Mouse (Mus musculus) cerebellum, postnatal 4 days (tissue): ENCODE data around the gene Wnt10b.
"Not testable (repeated sequence)": the region's sequence is repeated elsewhere in the genome, so short reads cannot be mapped to it uniquely, and the experiment has no call there.

ENCODE experiments used
- DNase-seq, 2 experiments: peaks; one replicate each; pipeline ENCODE4 v3.0.0; 2022; ENCODE audit warnings: low spot score in 2 of 2, mixed read lengths in 1 of 2

Gene Wnt10b

GRCm38 (mm10) chr15:98772511-98773211, 5.3 kb downstream of the Wnt10b start:
- DNase-seq, result no peak

DNA sequence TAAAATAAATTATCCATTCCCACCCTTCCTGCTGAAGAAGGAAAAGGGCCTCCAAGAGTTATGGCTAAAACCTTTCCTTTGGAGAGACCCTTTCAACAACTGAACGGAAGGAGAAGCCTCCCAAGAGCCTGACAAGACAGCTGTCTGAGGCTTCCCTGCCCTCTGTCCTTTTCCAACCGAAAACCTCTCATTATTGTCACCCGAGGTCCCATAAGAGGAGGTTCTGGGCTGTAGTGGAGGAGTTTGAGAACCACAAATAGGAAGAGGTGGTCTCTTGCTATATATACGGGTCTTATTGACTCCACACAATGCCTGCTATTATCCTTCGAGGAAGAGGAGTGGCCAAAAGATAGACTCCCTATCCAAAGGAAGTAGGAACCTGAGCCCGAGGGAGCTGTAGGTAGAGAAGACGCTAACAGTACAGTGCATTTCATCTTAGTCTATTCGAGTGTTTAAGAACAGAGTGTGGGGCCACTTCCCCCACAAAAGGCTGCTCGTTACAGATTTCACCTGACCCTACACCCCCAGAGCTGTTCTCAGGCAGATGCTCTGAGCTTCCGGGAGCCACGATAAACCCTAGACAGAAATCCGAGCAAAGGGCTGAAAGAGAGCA, 6.0 kb downstream of the Wnt10b start:
- no peak for DNase-seq

GRCm38 (mm10) chr15:98768259-98768658, 9.7 kb downstream of the Wnt10b start:
- no peak for DNase-seq

DNA sequence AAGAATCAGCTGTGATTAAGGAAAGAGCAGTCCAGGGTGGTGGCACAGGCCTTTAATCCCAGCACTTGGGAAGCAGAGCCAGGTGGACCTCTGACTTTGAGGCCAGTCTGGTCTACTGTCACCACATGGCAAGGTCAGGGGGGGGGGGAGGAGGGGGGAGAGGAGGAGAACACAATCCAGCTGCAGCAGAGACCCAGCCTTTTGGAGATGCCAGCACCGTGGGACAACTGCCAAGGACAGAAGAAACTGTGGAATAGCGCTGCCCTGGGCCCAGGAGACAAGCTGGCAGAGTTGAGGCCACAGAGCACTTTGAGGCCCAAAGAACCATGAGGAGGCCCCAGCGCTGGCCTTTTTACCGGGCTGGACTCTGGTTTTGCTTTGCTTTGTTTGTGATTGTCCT, 12.0 kb downstream of the Wnt10b start:
- DNase-seq, result no peak

DNA sequence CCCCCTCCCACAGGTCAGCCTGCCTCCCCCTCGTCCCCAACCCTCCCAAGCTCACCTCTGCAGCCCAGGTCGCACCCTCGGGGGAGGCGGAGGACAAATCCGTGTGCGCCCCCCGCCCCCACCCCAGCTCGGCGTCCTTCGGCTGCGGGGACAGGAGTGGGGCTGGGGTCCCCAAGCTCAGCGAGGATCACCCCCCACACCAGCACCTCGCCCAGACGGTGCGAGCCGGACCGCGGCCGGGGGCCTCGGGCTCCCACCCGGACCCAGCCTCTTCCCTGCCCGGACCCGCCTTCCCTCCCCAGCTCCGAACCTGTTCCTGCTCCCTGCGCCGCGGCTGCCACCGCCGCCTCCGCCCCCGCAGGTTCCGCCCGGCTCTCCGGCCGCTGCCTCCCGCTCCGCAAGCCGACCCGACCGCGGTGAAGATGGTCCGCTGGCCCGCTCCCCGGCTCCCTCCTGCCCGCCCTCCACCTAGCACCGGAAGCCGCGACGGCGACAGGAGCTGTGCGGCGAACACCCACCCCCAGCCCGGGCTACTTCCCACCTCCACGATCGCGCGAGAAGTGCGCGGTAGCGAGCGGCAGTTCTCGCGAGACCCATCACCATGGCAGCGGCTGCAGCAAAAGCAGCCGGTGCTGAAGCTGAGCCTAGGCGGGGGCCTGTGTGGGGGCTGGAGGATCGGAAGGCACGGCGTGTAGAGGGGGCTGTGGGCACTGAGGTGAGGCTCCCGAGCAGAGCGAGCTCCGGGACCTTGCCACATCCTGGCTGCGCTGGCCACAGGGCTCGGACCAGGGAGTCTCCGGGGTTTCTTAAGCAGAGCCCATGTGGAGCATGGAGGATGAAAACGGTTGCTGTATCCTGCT, 15.1 kb downstream of the Wnt10b start, which contains the start of gene Arf3:
Gene Arf3 (minus strand): TSS at position 545 of the 860 bp plus-strand sequence.
- peak; percentile 94 to 96 for DNase-seq

- DNase-seq, result peak; percentile 37 to 67
These were observed 15.7 kb downstream of the Wnt10b start for GRCm38 (mm10) chr15:98762201-98762621.

DNA sequence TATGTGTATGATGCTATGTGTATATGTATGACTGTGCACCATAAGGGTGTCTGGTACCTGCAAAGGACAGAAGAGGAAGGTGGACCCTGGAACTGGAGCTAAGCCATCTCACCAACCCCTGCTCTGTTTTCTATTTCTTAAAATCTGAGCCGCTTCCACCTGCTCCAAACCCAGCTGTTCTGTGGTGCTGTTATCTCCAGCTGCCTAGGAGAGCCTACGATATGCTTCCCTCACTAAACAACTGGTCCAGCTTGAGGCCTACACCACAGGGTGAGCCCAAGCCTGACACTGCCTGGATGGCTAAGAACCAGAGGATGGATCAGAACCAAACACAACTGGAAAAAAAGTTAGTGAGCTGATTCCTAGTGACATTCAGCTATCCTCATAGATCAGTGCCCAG, 23.8 kb downstream of the Wnt10b start:
- no peak for DNase-seq

- DNase-seq, result no peak
These were observed 24.9 kb downstream of the Wnt10b start for GRCm38 (mm10) chr15:98753021-98753423.

- no peak for DNase-seq
These were observed 28.9 kb downstream of the Wnt10b start for GRCm38 (mm10) chr15:98749093-98749492.

DNA sequence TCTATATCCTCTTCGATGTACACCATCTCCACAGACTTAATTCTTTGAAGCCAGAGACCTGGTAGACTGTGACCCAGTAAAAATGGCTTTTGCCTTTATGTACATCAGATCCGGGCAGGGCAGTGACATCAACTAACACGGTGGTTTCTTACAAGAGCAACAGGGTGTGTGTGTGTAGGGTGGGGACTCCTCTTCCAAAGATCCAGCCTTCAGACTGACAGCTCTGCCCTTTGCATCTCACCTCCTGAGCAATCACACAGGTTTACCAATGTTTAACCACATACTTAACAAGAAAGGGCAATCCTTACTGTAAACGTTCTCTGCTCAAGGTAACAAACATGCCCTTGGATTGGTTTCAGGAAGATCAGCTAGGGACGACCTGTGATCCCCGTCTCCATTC, 30.7 kb downstream of the Wnt10b start:
- no peak for DNase-seq

- DNase-seq, result no peak
These were observed 31.5 kb downstream of the Wnt10b start for GRCm38 (mm10) chr15:98746344-98746965.

DNA sequence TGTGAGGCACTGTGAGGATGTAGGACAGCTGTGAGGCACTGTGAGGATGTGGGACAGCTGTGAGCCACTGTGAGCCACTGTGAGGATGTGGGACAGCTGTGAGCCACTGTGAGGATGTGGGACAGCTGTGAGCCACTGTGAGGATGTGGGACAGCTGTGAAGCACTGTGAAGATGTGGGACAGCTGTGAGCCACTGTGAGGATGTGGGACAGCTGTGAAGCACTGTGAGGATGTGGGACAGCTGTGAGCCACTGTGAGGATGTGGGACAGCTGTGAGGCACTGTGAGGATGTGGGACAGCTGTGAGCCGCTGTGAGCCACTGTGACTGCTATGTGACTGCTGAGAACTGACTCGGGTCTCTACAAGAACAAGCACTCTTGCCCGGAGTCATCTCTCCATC, 34.1 kb downstream of the Wnt10b start:
- DNase-seq, result not testable (repeated sequence)

- no peak for DNase-seq
These were observed 35.1 kb downstream of the Wnt10b start for GRCm38 (mm10) chr15:98742766-98743428.

GRCm38 (mm10) chr15:98740219-98740618, 37.7 kb downstream of the Wnt10b start:
- no peak for DNase-seq

- DNase-seq, result no peak
These were observed 39.2 kb downstream of the Wnt10b start for GRCm38 (mm10) chr15:98738796-98739195.

DNA sequence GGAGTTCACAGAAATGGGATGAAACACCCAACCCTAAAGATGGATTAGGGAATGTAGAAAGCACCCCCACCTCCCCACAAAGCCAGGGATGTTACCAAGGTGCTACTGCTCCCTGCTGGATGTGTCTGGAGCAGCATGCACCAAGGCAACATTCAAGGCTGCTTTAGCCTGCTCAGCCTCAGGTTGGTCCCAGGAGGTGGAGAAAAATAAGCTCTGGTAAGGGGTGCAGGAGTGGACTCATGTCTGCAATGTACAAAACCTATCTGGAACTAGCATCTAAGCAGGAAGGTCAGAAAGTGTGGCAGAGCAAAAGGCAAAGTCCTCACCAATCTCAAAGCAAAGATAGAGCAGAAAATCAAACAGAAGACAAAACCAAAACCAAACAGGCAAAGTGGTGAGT, 40.1 kb downstream of the Wnt10b start:
- DNase-seq, result peak in 1 of 2 experiments; percentile 41

DNA sequence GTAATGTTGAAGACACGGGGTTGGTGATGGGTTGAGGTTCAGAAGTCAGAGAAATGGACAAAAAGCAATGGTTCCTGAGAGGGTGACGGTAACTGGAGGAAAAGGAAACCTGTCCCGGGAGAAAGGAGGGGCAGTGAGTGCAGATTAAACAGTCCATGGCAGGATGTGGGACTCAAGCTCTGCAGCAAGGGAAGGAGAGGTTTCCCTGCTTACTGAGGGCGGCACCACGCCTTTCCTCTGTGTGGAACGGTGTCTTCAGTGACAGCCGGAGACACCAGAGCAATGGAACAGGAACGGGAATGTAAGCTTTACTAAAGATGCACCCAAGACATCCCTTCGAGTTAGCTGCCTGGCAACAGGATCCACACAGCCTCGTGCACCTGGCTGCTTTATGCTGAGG, 41.4 kb downstream of the Wnt10b start:
- no peak for DNase-seq

DNA sequence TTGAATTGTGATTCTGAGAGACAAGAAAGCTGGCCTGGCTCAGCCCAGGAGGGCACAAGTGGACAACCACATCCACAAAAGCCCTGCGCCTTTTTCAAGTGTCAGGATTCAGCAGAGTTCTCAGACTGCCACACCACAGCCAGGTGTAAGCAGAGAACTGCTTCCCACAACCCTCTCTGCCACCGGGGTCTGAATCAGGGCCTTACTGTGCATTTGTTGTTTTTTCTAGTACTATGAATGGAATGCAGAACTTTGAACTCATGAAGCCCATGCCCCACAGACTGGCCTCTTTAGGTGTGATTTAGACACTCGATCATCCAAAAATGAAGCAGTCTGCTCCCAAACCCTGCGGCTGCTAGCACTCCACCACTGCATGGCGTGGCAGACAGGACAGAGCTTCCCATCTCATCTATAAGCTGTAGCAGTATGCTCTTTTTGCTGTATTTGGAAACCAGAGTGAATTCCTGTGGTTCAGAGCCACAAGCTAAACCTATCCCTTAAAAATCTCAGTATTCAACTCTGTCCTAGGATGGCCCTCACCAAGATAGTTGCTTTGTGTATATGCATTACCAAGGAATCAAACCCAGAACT, 43.9 kb downstream of the Wnt10b start:
- DNase-seq, result no peak

GRCm38 (mm10) chr15:98733370-98733769, 44.6 kb downstream of the Wnt10b start:
- no peak for DNase-seq

DNA sequence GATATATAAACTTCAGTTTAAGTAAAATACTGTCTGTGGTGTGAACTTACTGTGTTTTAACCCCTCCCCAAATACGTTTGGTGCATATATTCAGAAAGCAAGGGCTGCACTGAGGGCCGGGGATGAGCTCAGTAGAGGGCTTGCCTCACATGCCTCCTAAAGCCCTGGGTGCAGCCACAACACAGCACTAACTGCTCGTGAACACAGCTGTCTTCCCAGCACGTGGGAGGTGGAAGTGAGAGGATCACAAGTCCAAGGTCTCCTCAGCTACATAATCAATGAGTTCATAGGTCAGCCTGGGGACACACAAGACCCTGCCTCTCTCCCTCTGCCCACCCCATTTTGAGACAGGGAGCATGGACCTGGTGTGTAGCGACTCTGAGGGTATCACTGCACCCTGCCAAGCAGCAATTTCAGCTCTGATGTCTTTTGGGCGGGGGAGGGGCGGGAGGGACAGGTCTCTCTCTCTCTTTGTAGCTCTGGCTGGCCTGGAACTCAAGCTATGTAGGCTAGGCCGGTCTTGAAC, 45.9 kb downstream of the Wnt10b start:
- no peak for DNase-seq

DNA sequence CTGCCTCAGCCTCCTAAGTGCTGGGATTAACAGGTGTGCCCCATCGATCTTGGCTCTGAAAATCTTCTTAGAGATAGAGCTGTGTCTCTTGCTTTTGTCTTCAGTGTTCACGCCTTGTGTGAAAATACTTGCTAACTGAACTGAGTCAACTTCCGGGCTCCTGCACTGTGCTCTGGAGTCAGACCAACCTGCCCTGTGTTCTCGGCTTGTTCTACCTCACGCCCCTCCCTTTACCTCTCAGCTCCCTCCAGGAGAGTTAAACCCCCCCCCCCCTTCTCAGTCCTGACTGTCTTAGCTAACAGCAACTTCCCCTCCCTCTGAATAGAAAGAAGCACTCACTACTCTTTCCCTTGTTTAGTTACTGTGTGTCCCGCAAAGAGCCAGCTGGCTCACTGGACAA, 47.2 kb downstream of the Wnt10b start:
- no peak for DNase-seq
